Mouse (Mus musculus) hindbrain, embryonic 11.5 days (tissue): Measurements from ENCODE around the gene Tmprss6. TPM values are rescaled to one million over a fixed set of nuclear protein-coding genes. Genes with fewer than 3 reads are reported as not detected.
A peak's percentile ranks its signal among the peaks of the same experiment; 100 is the strongest.

Source experiments
- ATAC-seq: fragments of 200-750 bp; cut with Nextera tagmentation; 2 replicates; pipeline ENCODE4 v1.8.0; 2017; ENCODE audit warnings: mild to moderate bottlenecking, moderate TSS enrichment, moderate library complexity; ENCODE audit not compliant: low FRiP score
- DNase-seq: peaks from one replicate; pipeline ENCODE4 v3.0.0-alpha.2; 2015; ENCODE audit warnings: low spot score
- H3K27ac ChIP-seq: fragments of 300-500 bp; sonication (generic); 2 replicates; pipeline ENCODE4 v1.5.1; 2014; ENCODE audit warnings: mild to moderate bottlenecking, low read depth, low read length
- H3K27me3 ChIP-seq: fragments of 300-500 bp; sonication (generic); 2 replicates; pipeline ENCODE4 v1.6.1; 2014; ENCODE audit warnings: mild to moderate bottlenecking, low read length, moderate library complexity, mixed read lengths; ENCODE audit not compliant: control insufficient read depth, insufficient read depth
- H3K36me3 ChIP-seq: fragments of 300-500 bp; sonication (generic); 2 replicates; pipeline ENCODE4 v1.6.1; 2014; ENCODE audit warnings: mild to moderate bottlenecking, low read length, moderate library complexity, mixed read lengths; ENCODE audit not compliant: control insufficient read depth, insufficient read depth
- H3K4me1 ChIP-seq: fragments of 300-500 bp; sonication (generic); replicated peaks from 2 replicates; pipeline ENCODE4 v1.6.1; 2014; ENCODE audit warnings: low read length, mixed read lengths; ENCODE audit not compliant: control insufficient read depth, insufficient read depth
- H3K4me2 ChIP-seq: fragments of 300-500 bp; sonication (generic); replicated peaks from 2 replicates; pipeline ENCODE4 v1.6.1; 2014; ENCODE audit warnings: mild to moderate bottlenecking, low read depth, low read length
- H3K4me3 ChIP-seq: fragments of 300-500 bp; sonication (generic); 2 replicates; pipeline ENCODE4 v1.5.1; 2014; ENCODE audit warnings: low read depth, low read length
- H3K9ac ChIP-seq: fragments of 300-500 bp; sonication (generic); 2 replicates; pipeline ENCODE4 v1.6.1; 2014; ENCODE audit warnings: low read depth, low read length
- H3K9me3 ChIP-seq: fragments of 300-500 bp; sonication (generic); 2 replicates; pipeline ENCODE4 v1.6.1; 2016; ENCODE audit warnings: low read length; ENCODE audit not compliant: control insufficient read depth
- WGBS: fragments of 180-500 bp; shearing (Covaris S2); extraction: QIAGEN DNeasy Blood & Tissue Kit; methylation state at CpG from one replicate; pipeline ENCODE4 v1.1.7; 2014; 5-methylcytosine and 5-hydroxymethylcytosine counted together
- polyA plus RNA-seq: library from polyadenylated mRNA; unstranded; fragments of >200 nt; fragmentation: Nextera tagmentation; extraction: Ambion mirVana; gene quantifications from 2 replicates; pipeline ENCODE4 v1.2.1, GENCODE M21; 2014

Tmprss6 gene
- polyA plus RNA-seq, 1 experiment from 2014 or later: 0.05 TPM

DNA sequence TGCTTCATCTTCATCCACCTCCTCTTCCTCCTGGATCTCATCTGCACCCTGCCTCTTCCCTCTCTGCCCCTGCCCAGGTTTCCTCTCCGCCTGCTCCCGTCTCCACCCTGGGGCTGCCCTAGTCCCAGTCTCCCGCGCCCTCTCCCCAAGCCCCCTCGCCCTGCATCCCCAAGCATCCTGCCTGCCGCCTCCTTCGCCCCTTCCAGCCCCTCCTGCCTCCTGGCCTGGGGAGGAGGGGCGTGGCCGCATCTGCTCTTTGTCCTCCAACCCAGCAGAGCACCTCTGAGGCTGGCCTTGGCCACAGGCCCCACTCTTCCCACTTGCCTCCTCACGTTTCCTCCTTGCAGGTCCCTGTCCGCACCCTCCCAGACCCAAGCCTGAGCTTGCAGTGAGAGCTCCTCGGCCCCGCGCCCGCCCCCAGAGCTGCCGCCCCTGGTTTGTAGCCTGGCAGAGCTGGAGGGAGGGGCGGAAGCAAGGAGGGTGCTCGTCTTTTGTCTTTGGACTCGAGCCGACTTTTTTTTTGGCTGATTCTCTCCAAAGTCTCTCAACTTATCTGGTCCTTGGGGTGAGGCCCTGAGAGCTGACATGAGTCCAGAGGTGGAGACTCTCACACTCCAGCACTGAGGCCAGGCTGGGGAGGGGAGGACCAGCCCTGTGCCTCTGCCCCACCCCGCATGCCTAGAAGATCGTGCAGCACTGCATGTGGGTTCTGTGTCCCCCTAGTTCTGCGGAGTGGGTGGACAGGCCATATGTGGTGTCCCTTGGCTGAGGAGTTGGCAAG, 31.0 kb downstream of the Tmprss6 start:
- no peaks in the 10 kb centered on the region for H3K27me3 ChIP-seq
- ATAC-seq (peak; percentile 17), DNase-seq (no peak)
- 11% methylated on average over 23 of the region's 23 CpGs for WGBS
- no peaks in the 10 kb centered on the region for H3K9me3 ChIP-seq
- H3K36me3 ChIP-seq: 0 out of 2 replicates have a peak, but pooled peaks cover 3% of the 10 kb centered on the region
- H3K27ac ChIP-seq: peak overlapping the region; percentile 79
- 0 out of 2 replicates have a peak overlapping the region, but pooled peaks have one; percentile 2 for H3K4me3 ChIP-seq
- H3K4me2 ChIP-seq: peak overlapping the region; percentile 45
- H3K4me1 ChIP-seq: peaks cover 16% of the 10 kb centered on the region
- H3K9ac ChIP-seq: peak overlapping the region; percentile 40; the same call in 1 of the 2 replicates

DNA sequence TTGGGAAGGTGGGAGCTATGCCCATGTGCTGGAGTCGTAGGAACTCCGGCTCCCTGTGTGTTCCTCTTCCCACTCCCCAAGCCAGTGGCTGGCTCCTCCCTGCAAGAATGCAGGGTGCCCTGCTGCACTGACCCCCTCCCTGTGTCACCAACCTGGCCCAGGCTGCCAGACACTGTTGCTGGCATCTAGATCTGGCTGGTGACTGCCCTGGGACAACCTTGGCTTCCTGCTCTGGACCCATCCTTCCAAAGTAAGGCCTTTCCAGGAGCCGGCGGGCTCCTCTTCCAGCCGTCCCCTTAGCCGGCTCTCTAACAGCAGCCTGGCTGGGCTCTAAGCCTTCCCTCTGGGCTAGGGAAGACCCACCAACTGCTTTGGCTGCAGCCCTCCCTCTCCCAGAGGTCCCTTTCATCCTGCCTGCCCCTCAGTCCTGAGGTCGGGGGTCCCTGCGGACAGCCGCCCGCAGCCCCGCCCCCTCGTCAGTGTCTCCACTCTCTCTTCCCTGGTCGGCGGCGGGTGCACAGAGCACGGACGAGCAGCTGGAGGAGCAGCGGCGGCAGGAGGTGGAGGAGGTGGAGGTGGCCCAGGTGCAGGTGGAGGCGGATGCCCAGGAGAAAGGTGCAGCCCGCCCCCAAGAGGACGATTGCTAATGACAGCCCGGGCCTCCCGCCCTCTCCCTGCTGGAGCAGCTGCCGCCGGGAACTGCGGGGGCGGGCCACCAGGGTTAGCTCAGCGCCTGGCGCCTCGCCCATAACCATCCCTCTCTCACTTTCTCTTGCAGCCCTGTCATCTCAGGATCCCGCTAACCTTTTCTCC, 31.8 kb downstream of the Tmprss6 start:
- 0 out of 2 replicates have a peak, but pooled peaks cover 3% of the 10 kb centered on the region for H3K36me3 ChIP-seq
- H3K4me3 ChIP-seq: peak overlapping the region; percentile 1; the same call in 1 of the 2 replicates
- WGBS: 9% methylated on average over 23 of the region's 32 CpGs
- peak overlapping the region; percentile 45 for H3K4me2 ChIP-seq
- H3K9me3 ChIP-seq: no peaks in the 10 kb centered on the region
- peak overlapping the region; percentile 40 for H3K9ac ChIP-seq
- ATAC-seq: peak; percentile 55
- H3K27ac ChIP-seq: peak overlapping the region; percentile 79
- H3K4me1 ChIP-seq: peaks cover 16% of the 10 kb centered on the region
- H3K27me3 ChIP-seq: no peaks in the 10 kb centered on the region
- DNase-seq: peak; percentile 71

DNA sequence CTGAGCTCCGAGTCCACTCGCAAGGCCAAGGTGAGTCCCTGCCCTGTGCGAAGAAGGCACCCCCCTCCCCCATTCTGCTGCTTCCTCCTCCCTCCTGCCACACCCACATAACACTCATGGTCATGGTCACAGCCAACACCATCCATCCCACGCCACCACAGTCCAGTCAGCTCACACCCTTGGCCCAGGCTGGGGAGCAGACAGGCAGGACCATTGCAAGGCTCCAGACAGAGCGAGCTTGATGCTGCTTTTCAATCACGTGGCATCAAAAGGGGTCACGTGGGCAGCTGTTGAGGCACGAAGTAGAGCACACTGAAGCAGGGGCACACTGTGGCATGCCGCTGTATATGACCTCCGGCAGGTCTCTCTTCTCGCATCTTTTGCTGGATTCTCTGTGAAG, 32.8 kb downstream of the Tmprss6 start:
- Histone ChIP-seq H3K4me1 (peaks cover 16% of the 10 kb centered on the region), H3K36me3 (0 out of 2 replicates have a peak, but pooled peaks cover 3% of the 10 kb centered on the region), H3K27me3 (no peaks in the 10 kb centered on the region), H3K4me2 (no peak overlapping the region), H3K4me3 (no peak overlapping the region), H3K9me3 (no peaks in the 10 kb centered on the region), H3K9ac (no peak overlapping the region), H3K27ac (no peak overlapping the region)
- ATAC-seq (0 out of 2 replicates have a peak, but pooled peaks have one; percentile 5), DNase-seq (no peak)
- 68% methylated on average over 11 of the region's 11 CpGs for WGBS

DNA sequence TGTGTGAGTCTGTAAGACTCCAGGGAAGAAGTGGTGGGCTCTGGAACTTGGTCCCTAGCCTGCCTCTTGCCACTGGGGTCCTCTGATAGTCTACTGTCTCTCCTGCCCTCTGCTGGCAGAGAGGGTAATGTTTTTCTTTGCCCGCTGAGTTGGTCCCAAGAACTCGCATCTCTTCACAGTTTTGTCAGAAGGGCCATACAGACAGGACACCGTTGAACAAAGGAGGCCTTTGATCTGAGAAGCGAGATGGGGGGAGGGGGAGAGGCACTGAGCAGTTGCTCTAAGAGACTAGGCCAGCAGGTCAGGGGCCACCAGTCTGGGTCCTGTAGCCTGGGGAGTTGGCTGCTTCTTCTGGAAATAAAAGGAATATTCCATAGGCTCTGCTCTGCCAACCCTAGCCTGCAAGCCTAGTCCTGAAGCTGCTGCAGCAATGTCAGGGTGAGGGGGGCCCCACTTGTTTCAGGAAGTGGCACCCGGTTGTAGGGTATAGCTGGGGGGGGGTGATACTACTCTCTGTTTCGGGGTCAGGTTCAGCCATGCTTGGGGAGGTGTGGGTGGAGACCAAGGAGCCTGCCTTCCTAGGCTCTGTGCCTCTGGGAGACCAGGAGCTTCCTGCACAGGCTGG, 33.4 kb downstream of the Tmprss6 start:
- H3K36me3 ChIP-seq: 0 out of 2 replicates have a peak, but pooled peaks cover 3% of the 10 kb centered on the region
- WGBS: 17% methylated on average over 6 of the region's 6 CpGs
- DNase-seq (peak; percentile 78), ATAC-seq (peak; percentile 18; the same call in 1 of the 2 replicates)
- no peak overlapping the region for H3K4me2 ChIP-seq
- H3K9me3 ChIP-seq: no peaks in the 10 kb centered on the region
- peaks cover 16% of the 10 kb centered on the region for H3K4me1 ChIP-seq
- no peak overlapping the region for H3K4me3 ChIP-seq
- H3K27ac ChIP-seq: no peak overlapping the region
- no peaks in the 10 kb centered on the region for H3K27me3 ChIP-seq
- no peak overlapping the region for H3K9ac ChIP-seq

DNA sequence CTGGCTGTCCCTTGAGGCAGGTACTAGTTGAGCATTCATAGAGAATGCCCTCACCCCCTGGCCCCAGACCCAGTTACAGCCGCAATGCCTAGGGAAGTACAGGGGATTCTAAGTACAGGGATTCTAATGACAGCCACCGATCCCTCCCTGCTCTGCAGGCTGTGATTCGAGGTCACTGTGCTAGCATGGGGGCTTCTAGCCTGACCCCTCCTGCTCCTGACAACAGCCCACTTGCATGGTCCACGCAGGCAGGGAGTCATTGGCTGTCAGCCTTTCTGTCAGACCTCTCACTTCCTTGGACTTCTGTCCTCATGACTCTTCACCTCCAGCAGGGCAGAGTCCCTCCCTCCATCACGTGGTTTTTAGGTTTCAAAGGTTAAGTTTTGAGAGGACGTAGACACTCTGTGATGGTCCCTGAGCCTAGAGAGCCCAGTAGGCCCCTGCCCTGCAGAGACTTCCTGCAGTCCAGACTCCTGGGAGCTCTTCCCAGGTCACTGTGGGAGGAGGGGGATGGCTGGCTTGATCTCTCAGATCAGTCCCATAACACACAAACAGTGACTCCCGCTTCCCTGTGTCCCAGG, 36.8 kb downstream of the Tmprss6 start:
- H3K27me3 ChIP-seq: no peaks in the 10 kb centered on the region
- 0 out of 2 replicates have a peak, but pooled peaks cover 3% of the 10 kb centered on the region for H3K36me3 ChIP-seq
- H3K9ac ChIP-seq: no peak overlapping the region
- H3K9me3 ChIP-seq: no peaks in the 10 kb centered on the region
- H3K4me3 ChIP-seq: no peak overlapping the region
- H3K4me2 ChIP-seq: no peak overlapping the region
- DNase-seq (no peak), ATAC-seq (no peak)
- H3K27ac ChIP-seq: no peak overlapping the region
- peaks cover 12% of the 10 kb centered on the region for H3K4me1 ChIP-seq
- 80% methylated on average over 7 of the region's 7 CpGs for WGBS

DNA sequence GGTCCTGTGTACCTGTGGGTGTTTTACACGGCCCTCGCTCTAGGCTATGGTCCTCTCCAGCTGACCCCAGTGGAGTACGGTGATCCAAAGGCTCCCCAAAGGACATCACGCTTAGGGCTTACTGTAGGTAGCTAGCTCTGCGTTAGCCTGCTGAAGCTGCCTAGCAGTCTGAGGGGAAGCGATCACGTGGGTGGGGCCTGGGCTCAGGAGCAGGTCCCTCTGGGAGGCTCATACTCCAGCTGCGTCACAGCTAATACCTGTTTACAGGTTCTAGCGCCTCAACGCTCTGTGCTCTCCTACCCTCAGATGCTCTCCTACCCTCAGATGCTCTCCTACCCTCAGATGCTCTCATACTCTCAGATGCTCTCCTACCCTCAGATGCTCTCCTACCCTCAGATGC, 37.6 kb downstream of the Tmprss6 start:
- WGBS: 85% methylated on average over 10 of the region's 10 CpGs
- no peak overlapping the region for H3K4me2 ChIP-seq
- H3K4me3 ChIP-seq: no peak overlapping the region
- 0 out of 2 replicates have a peak, but pooled peaks cover 3% of the 10 kb centered on the region for H3K36me3 ChIP-seq
- ATAC-seq (no peak), DNase-seq (no peak)
- H3K4me1 ChIP-seq: peaks cover 9% of the 10 kb centered on the region
- no peak overlapping the region for H3K9ac ChIP-seq
- H3K27ac ChIP-seq: no peak overlapping the region
- H3K27me3 ChIP-seq: no peaks in the 10 kb centered on the region
- no peaks in the 10 kb centered on the region for H3K9me3 ChIP-seq

DNA sequence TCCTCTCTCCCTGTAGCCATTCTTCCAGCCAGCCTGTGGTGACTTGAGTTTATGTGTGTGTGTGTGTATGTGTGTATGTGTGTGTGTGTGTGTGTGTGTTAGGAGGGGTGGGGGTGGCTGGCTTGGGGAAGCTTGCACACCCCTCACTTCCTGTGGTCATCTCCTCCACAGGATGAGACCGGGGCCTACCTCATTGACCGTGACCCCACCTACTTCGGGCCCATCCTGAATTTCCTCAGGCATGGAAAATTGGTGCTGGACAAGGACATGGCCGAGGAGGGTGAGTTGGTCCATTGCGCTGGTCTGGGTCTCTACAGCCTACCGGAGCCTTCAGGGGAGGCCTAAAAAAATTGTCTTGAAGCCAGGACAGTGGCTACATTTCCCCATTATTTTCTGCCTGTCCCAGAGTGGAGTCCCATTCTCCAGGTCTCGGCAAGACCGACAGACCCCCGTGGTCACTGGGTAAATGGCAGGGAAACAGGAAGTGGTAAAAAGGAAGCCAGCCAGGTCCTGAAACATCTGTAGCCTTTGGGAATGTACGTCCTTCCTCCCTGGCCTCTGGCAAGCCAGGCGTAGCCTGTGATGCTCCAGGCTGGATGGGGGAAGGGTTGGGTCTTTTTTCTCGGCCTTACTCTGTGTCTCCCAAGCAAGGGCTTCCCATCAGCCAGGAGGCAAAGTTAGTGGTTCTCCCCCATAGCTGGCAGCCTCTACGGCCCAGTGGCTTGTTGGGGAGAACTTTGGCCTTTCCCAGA, 38.4 kb downstream of the Tmprss6 start:
- no peak for ATAC-seq
- Histone ChIP-seq H3K27me3 (no peaks in the 10 kb centered on the region), H3K9me3 (no peaks in the 10 kb centered on the region), H3K27ac (no peak overlapping the region), H3K4me1 (peaks cover 9% of the 10 kb centered on the region), H3K4me3 (no peak overlapping the region), H3K36me3 (0 out of 2 replicates have a peak, but pooled peaks cover 3% of the 10 kb centered on the region), H3K9ac (no peak overlapping the region), H3K4me2 (peak overlapping the region; percentile 77; the same call in 1 of the 2 replicates)
- 75% methylated on average over 13 of the region's 13 CpGs for WGBS
- no peak for DNase-seq
